13 mouse cellular contexts compared by ENCODE assay signal in genomic region chr17:56551841-56552581, GRCm38 (mm10). TPM values are rescaled to one million over a fixed set of nuclear protein-coding genes. Genes with fewer than 3 reads are reported as not detected.
DNase-seq lines count a peak whose midpoint lies in the region; ATAC-seq and TF ChIP-seq lines count a peak whose summit lies in the region.
"Had no signal": no experiment of that assay in that cellular context is flagged by ENCODE, and none has a peak within 500 bp of the region (broad histone marks: within the 10 kb centered on the region; RNA-seq: fewer than 3 reads in every experiment).

No protein-coding gene starts in this region.

- no peak overlapping the region for H3K4me3 ChIP-seq in left cerebral cortex, adult 2 months
- H3K4me3 ChIP-seq in forebrain, embryonic 16.5 days (replicated peaks; ENCODE audit: low read length) = no peak overlapping the region
- H3K4me3 ChIP-seq in midbrain, embryonic 15.5 days = no peak overlapping the region

- H3K27me3 ChIP-seq in forebrain, embryonic 16.5 days (replicated peaks; ENCODE audit: control insufficient read depth, insufficient read depth, low read length) = no peaks in the 10 kb centered on the region
- no peaks in the 10 kb centered on the region for H3K27me3 ChIP-seq in midbrain, embryonic 15.5 days (replicated peaks)

- peak overlapping the region; percentile 15; the same call in 1 of the 2 replicates for H3K9ac ChIP-seq in forebrain, embryonic 16.5 days (replicated peaks; ENCODE audit: low read depth, low read length)
- no peak overlapping the region for H3K9ac ChIP-seq in midbrain, embryonic 15.5 days

- H3K4me1 ChIP-seq in forebrain, embryonic 16.5 days (replicated peaks; ENCODE audit: control insufficient read depth, insufficient read depth, low read length) = peaks cover 38% of the 10 kb centered on the region
- peaks cover 32% of the 10 kb centered on the region for H3K4me1 ChIP-seq in midbrain, embryonic 15.5 days

- WGBS in forebrain, embryonic 16.5 days = 14% methylated on average over 6 of the region's 6 CpGs
- 18% methylated on average over 6 of the region's 6 CpGs for WGBS in midbrain, embryonic 15.5 days

- H3K27ac ChIP-seq in left cerebral cortex, adult 2 months = peak overlapping the region; percentile 64
- H3K27ac ChIP-seq in forebrain, embryonic 16.5 days (ENCODE audit: low read length) = peak overlapping the region; percentile 94
- H3K27ac ChIP-seq in midbrain, embryonic 15.5 days = peak overlapping the region; percentile 81

- TF ChIP-seq POLR2A in brain, embryonic 14.5 days (IDR thresholded peaks at IDR 0.05; ENCODE audit: borderline replicate concordance, extremely low read depth, insufficient read depth, insufficient read length, poor library complexity, severe bottlenecking) = no peak

- no peaks in the 10 kb centered on the region for H3K36me3 ChIP-seq in forebrain, embryonic 16.5 days (ENCODE audit: control insufficient read depth, insufficient read depth)
- H3K36me3 ChIP-seq in midbrain, embryonic 15.5 days (replicated peaks) = no peaks in the 10 kb centered on the region

- no peak overlapping the region for H3K4me2 ChIP-seq in forebrain, embryonic 16.5 days (ENCODE audit: low read length)
- no peak overlapping the region for H3K4me2 ChIP-seq in midbrain, embryonic 15.5 days

- ATAC-seq in forebrain, embryonic 16.5 days = peak; percentile 90
- ATAC-seq in midbrain, embryonic 15.5 days (replicated peaks) = peak; percentile 82

- intact Hi-C loops in left cerebral cortex, adult 2 months (cut with DNase I) = loop anchor here (2.0 to 5.0 kb wide), 2 partner anchors 75 to 125 kb away; partner anchors contain the start of gene Ptprs

- H3K9me3 ChIP-seq in forebrain, embryonic 16.5 days (ENCODE audit: control insufficient read depth, low read length) = no peaks in the 10 kb centered on the region
- H3K9me3 ChIP-seq in midbrain, embryonic 15.5 days = no peaks in the 10 kb centered on the region

- TF ChIP-seq CTCF in left cerebral cortex, adult 2 months (IDR thresholded peaks at IDR 0.05) = no peak
- no peak for TF ChIP-seq CTCF in brain, embryonic 14.5 days (IDR thresholded peaks at IDR 0.05; ENCODE audit: borderline replicate concordance, extremely low read depth, insufficient read depth, insufficient read length)

- DNase-seq in left cerebral cortex, adult 2 months (ENCODE audit: extremely low spot score in 1 of 2, low spot score in 2 of 2) = no peak
- no peak for DNase-seq in left cerebral cortex, adult 11 months (ENCODE audit: low spot score)
- DNase-seq in brain, embryonic 14.5 days (ENCODE audit: low read depth) = peak; percentile 97
- DNase-seq in kidney, postnatal 25 days = no peak
- DNase-seq in MN1 (ENCODE audit: low spot score) = no peak
- DNase-seq in embryo, embryonic 11 days = no peak

RNA-seq across cellular contexts. Expression of gene Gm20219, which starts 2.2 kb away (rescaled TPM):
- 1 to 10 TPM; 2.5 to 4.0 TPM for total RNA-seq in left cerebral cortex, adult 2 months (2021)
- polyA plus RNA-seq in brain, embryonic 14.5 days (2012; rRNA removed) = 2.9 and 3.1 TPM in 2 replicates
- polyA plus RNA-seq in forebrain, embryonic 16.5 days (2015; fragmentation: Nextera tagmentation; extraction: Ambion mirVana) = 0.51 and 0.92 TPM in 2 replicates
- 1.4 and 2.0 TPM in 2 replicates for polyA plus RNA-seq in midbrain, embryonic 15.5 days (2015; fragmentation: Nextera tagmentation; extraction: Ambion mirVana)

RNA-seq across cellular contexts. Expression of gene Safb2, which starts 32.4 kb away (rescaled TPM):
- 100 to 1,000 TPM; 133 to 148 TPM for total RNA-seq in left cerebral cortex, adult 2 months (2021)
- 53.9 and 127 TPM in 2 replicates for polyA plus RNA-seq in brain, embryonic 14.5 days (2012; rRNA removed)
- polyA plus RNA-seq in forebrain, embryonic 16.5 days (2015; fragmentation: Nextera tagmentation; extraction: Ambion mirVana) = 72.9 and 85.4 TPM in 2 replicates
- 78.4 and 86.1 TPM in 2 replicates for polyA plus RNA-seq in midbrain, embryonic 15.5 days (2015; fragmentation: Nextera tagmentation; extraction: Ambion mirVana)

RNA-seq across cellular contexts. Expression of gene Safb, which starts 32.6 kb away (rescaled TPM):
- total RNA-seq in left cerebral cortex, adult 2 months (2021) = 100 to 1,000 TPM; 160 to 168 TPM
- polyA plus RNA-seq in brain, embryonic 14.5 days (2012; rRNA removed) = 117 and 173 TPM in 2 replicates
- polyA plus RNA-seq in forebrain, embryonic 16.5 days (2015; fragmentation: Nextera tagmentation; extraction: Ambion mirVana) = 121 and 133 TPM in 2 replicates
- 120 and 129 TPM in 2 replicates for polyA plus RNA-seq in midbrain, embryonic 15.5 days (2015; fragmentation: Nextera tagmentation; extraction: Ambion mirVana)

RNA-seq across cellular contexts. Expression of gene Znrf4, which starts 39.8 kb away (rescaled TPM):
- total RNA-seq in left cerebral cortex, adult 2 months (2021) = not detected
- 0.05 TPM in 1 of 2 replicates, not detected in the other for polyA plus RNA-seq in brain, embryonic 14.5 days (2012; rRNA removed)
- 0.21 TPM in 1 of 2 replicates, not detected in the other for polyA plus RNA-seq in forebrain, embryonic 16.5 days (2015; fragmentation: Nextera tagmentation; extraction: Ambion mirVana)
- not detected in 2 replicates for polyA plus RNA-seq in midbrain, embryonic 15.5 days (2015; fragmentation: Nextera tagmentation; extraction: Ambion mirVana)
- total RNA-seq: neutrophil, adult 5-6 weeks had no signal
- polyA plus RNA-seq: frontal cortex, adult 2 months; heart, embryonic 14.5 days; kidney, embryonic 14.5 days; limb, embryonic 11.5 days had no signal

RNA-seq across cellular contexts. Expression of gene 2410015M20Rik, which starts 57.6 kb away (rescaled TPM):
- total RNA-seq in left cerebral cortex, adult 2 months (2021) = 100 to 1,000 TPM; 123 to 148 TPM
- 101 and 119 TPM in 2 replicates for polyA plus RNA-seq in brain, embryonic 14.5 days (2012; rRNA removed)
- 167 and 179 TPM in 2 replicates for polyA plus RNA-seq in forebrain, embryonic 16.5 days (2015; fragmentation: Nextera tagmentation; extraction: Ambion mirVana)
- 169 and 175 TPM in 2 replicates for polyA plus RNA-seq in midbrain, embryonic 15.5 days (2015; fragmentation: Nextera tagmentation; extraction: Ambion mirVana)
